Mouse (Mus musculus) cerebellum, adult 18-20 months (tissue): Measurements from ENCODE around the gene Gm45208.

ENCODE experiments used
- DNase-seq, 2 experiments: peaks; one replicate each; pipeline ENCODE4 v3.0.0; 2021

Gm45208 gene

DNA sequence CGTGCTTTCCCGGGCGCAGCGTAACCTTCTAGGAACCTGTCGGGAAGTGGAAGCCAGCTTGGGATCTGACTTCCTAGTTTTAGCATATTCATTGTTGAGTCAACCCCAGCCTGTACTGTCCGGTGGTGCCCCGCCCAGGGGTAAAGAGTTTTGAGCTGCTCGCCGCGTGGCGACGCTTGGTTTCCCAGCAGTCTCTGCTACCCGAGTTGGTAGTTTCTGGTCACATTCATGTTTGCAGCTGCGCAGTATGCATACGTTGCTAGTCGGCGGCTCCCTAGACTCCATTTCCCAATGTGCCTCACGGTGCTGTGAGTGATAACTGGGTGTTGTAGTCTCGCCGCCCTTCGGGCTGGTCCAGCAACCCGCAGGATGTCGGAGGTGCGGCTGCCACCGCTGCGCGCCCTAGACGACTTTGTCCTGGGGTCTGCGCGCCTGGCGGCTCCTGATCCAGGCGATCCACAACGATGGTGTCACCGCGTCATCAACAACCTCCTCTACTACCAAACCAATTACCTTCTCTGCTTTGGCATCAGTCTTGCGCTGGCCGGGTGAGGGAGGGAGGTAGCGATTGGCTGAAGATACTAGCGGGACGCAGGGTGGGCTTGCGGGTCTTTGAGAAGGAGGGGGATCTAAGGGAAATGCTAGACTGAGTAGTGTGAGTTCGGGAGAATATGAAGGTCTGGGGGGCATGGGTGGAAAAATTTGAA lies 6.3 kb downstream of the Gm45208 start, which contains the start of gene Praf2:
Gene Praf2, plus strand, starts transcription at position 225 of the 707 bp plus-strand sequence.
- DNase-seq, result peak; percentile 75 to 86

DNA sequence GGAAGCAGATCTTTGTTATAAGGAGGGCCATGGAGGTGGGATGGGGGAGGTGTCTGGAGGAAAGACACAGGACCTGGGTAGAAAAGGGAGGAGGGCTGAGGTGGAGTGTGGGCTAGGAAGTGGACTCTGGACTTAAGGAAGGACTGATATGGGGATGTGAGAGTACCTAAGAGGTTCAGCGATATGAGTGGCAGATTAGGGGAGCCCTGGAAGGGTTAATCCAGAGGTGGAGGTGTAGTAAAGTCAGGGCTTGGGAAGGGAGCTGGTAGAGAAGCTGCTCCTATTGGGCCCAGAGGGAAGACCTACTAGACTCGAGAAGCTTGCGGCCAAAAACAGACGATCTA lies 6.8 kb downstream of the Gm45208 start:
- no peak for DNase-seq

DNA sequence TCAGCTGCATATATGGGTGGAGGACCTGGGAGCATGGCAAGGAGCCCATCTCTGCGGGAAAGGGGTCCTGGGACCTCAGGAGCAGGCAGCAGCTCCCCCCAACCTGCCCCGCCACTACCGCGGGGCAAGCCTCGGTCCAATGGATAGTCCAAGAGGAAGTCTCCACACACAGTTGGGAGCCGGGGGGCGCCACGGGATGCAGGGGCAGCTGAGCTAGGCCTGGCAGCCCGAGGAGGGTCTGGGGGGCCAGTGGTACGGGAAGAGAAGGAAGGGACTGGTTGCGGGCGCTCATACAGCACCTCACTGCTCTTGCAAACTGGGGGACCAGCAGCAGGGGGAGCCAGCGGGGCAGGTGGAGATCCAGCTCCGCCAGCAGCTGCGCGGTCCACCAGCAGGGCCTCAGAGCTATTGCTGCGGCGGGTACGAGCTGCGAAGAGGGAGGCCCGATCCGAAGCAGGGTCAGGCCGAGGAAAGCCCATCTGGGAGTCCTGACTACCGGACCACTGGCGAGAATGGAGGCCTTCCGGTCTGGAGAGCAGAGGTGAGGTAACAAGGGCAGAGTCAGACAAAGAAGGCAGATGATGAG lies 11.6 kb downstream of the Gm45208 start:
- DNase-seq, result peak; percentile 69 to 71

DNA sequence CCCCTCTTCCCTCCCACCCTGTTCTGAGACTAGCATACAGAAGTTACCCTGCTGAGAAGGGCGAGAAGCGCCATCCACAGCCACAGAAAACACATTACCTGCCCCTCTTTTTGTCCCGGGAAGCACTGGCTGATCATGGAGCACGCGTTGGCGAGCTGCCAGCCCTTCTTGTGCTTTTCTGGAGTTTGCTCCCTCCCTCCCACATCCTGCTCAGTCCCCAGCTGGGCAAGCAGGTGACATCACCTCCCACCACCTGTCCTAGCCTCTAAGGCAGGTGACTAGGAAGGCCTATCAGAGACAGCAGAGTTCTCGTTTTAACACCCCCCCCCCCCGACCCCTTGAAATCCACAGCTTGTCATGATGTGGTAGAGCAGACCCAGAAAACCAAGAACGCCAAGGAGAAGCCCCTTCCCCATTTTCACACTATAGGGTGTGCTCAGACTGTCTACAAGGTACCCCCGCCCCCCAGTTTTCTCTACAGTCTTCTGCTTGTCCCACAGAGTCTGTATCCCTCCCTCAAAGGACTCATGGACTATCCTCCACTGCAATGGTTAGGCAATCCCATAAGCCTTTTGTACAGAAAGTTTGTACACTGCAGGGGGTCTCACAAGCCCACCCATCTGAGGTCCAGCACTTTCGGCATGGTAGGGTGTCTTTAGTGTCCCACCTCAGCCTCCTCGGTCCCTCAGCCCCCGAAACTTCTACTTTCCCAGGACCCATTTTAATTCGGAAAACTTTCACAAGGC lies 17.5 kb downstream of the Gm45208 start:
- DNase-seq, result peak; percentile 87 to 88

DNA sequence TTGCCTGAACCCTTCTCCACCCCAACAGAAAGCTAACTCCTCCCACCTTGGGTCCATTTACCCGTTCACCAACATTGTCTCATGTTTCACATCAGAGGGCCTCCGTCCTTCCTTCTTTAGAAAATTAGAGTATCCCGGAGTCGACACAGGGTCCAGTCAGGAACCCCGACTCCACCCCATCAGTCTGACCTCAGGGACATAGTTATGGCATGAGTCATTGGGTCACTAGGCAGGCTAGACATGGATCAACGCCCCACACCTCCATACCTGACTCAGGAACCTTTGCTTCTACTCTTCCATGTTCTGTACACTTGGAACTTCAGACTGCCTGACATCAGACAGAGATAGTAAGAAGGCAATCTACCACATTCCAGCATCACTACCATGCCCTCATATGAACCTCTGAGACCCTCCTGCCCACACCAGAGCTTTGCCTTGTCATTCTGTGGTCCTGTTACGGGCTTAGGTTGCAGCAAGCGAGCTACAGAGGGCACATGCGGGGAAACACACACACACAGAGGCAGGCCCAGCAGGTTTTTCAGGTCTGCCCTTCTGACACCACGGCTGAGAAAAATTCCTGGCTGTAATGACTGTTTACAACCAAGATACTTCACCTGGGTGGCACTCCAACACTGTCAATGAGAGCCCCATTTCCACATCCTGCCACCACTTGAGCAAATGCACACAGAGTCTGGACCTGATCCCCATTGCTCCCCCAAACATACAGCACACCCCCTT lies 18.2 kb downstream of the Gm45208 start:
- no peak for DNase-seq

DNA sequence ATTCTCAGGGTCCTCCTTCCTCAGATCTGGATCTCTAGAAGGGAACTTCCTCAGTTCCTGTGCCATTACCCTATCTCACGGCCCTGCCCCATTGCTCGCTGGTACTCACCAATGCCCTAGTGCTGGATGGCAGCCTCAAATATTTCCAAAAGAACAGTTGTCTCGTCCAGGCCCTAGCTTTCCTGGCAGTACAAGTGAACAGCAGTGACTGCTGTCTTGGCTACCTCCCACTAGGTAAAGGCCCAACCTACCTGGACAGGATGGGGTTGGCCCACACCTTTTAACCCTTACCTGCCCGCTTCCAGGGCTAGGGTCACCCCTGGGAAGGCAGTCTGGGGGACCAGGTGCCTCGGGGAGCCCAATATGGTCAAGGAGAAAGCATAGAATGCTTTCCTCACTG lies 19.1 kb downstream of the Gm45208 start:
- peak; percentile 61 to 67 for DNase-seq

DNA sequence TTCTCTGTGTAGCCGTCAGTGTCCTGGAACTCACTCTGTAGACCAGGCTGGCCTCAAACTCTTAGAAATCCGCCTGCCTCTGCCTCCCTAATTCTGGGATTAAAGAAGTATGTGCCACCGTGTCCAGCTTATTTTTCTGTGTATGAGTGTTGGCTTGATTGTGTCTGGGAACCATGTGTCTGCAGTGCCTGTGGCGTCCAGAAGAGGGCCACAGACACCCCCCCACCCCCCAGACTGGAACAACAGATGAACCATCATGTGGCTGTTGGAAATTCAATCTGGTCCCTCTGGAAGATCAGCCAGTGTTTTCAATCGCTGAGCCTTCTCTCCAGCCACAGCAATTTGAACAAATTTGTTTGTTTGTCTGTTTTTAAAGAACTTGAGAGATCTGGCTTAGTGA lies 21.4 kb downstream of the Gm45208 start:
- DNase-seq, result peak in 1 of 2 experiments; percentile 16

DNA sequence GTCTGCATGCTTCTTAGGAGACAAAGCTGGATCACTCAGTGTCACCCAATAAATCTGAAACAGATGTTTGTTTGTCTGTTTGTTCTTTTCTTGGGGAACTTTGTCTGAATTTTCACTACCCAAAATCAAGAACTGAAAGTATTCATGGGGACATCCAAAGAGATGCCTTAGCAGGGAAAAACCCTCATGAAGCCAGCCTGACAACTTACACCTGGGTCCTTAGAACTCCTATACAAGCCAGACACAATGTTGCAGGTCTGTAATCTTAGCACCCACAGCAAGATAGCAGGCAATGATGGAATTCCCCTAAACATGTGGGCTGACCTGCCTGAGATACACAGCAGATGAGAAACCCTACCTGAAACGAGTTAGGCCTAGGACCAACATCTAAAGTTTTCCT lies 22.9 kb downstream of the Gm45208 start:
- DNase-seq, result no peak

DNA sequence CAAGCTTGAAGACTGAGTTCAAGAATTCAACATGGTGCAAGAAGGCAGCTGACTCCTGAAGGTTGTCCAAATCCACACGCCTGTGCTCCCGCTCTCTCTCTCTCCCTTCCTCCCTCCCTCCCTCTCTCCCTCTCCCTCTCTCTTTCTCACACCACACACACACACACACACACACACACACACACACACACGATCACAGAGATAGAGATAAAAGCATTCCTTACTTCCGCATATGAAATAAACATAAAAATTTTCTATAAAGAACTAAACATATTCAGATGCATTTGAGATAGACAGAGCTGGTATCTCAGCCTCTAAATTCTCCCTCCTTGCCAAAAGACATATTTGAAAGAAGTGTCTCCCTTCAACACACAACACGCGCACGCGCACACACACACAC lies 23.4 kb downstream of the Gm45208 start:
- no peak for DNase-seq

DNA sequence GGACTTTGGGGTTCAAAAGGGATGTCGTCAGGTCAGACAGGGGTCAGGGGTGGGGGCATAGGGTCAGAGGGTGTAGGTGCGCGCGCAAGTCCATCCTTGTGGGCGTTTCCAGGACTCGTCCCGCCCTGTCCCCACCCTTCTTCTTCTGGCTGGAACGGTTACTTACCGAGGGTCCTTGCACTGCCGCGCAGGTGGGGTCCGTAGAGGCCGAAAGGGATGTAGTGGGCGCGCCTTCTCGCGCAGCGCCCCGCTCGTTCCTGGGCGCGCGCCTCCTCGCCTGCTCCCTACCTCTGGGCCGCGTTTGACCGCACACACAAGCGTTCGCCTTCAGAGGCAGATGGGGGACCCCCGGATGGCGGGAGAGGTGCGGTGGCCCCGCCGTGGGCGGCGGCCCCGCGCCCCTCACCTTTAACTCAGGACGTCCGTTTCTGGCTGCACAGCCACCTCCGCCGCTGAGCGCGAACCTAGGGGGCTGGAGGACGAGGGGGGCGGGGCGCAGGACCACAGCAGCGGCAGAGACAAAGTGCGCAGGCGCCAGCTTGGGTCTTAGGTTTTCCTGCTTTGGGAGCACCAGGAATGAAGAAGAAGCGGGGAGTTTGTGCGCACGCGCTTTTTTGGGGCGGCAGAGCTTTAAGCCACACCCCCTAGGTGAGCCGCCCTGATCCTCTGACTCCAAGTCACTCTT lies 28.5 kb downstream of the Gm45208 start, which contains the start of gene Ccdc120:
Gene Ccdc120, minus strand, starts transcription at position 474 of the 685 bp plus-strand sequence.
- DNase-seq, result peak; percentile 85 to 86

DNA sequence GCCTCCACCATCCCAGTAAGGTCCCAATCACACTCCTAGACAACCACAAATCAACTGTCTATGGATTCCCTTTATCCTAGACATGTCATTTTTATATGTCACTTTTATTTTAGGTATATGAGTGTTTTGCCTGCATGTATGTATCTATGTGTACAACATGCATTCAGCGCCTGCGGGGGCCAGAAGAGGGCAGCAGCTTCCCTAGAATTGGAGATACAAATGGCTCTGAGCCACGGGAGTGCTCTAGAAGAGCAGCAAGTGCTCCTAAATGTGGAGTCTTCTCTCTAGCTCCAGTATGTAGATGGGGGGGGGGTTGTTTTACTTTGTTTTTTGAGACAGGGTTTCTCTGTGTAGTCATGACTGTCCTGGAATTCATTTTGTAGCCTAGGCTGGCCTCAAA lies 31.6 kb downstream of the Gm45208 start:
- peak in 1 of 2 experiments; percentile 35 for DNase-seq

DNA sequence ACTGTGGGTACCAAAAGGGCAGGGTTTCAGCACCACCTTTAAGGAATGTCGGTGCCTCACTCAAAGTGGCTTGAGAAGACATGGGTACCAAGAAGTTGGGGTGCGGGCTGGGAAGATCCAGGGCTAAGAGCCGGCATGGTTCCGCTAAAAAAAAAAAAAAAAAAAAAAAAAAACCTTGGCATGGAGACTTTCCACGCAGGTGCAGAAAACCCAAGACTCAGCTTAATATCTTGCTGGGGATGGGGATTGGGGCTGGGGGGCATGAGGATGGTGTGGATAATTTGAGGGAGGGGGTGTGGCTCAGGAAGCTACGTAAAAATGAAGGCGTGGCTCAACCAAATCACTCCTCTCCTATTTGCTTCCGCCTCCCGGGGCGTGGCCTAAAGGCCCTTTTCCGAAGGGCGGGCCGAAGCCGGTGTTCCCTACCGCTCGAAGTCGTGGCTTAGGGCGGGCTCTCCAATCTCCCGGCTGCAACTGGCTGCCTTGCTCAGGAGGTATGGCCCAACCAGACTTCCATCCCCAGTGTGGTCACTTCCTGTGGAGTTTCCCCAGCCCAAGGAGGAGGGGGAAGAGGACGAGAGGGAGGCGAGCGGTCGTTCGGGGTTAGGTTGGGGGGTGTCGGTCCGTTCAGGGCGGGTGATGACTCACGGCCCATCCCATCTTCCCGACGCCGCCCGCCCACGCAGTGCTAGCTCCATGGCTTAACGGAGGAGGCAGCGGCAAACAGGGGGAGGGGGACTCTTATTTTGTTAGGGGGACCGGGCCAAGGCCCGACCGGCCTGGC lies 40.3 kb downstream of the Gm45208 start, which contains the start of gene Tfe3:
Gene Tfe3, plus strand, starts transcription at position 424 of the 784 bp plus-strand sequence.
- peak; percentile 87 to 96 for DNase-seq

DNA sequence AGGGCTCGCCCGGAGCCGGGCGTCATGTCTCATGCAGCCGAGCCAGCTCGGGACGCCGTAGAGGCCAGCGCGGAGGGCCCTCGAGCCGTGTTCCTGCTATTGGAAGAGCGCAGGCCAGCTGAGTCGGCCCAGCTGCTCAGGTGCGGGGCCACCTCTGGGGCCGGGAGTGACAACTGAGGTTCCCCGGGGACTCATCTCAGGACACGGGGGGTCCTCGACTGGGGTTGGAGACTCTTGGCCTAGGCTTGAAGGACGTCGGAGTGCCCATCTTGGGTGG lies 40.8 kb downstream of the Gm45208 start:
- peak in 1 of 2 experiments; percentile 21 for DNase-seq

DNA sequence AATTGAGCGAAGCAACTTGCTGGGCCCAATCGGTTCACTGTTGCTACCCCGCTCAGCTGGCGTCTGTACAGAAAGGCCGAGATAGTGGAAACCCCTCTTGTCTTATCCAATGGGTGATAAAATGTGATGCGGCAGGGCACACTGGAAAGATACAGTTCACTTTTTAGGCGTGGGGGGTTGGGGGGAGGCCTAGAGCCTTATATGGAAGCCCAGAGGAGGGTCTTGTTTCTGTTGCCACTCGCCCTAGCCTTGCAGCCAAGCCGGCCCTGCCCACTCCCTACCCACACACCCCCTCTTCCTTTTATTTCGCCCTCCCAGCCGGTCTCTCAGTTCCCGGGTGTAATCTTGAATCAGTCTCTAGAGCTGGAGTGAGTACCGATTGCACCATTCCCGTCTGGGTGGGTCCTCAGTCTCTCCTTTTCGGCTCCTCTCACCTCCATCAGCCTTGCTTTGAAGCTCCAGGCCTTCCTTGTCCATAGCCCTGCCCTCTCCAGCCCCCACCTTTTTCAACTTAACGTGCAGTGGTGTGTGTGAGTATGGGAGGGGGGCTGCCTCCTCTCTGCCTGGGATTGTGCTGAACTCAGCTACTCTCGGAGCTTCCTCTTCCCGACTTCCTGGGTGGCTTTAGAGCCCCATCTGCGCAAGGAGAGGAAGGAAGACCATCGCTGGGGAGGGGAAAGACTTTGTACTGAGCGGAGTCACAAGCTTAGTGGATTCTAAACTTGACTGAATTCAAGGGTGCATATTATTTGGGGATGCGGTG lies 41.8 kb downstream of the Gm45208 start:
- no peak for DNase-seq

DNA sequence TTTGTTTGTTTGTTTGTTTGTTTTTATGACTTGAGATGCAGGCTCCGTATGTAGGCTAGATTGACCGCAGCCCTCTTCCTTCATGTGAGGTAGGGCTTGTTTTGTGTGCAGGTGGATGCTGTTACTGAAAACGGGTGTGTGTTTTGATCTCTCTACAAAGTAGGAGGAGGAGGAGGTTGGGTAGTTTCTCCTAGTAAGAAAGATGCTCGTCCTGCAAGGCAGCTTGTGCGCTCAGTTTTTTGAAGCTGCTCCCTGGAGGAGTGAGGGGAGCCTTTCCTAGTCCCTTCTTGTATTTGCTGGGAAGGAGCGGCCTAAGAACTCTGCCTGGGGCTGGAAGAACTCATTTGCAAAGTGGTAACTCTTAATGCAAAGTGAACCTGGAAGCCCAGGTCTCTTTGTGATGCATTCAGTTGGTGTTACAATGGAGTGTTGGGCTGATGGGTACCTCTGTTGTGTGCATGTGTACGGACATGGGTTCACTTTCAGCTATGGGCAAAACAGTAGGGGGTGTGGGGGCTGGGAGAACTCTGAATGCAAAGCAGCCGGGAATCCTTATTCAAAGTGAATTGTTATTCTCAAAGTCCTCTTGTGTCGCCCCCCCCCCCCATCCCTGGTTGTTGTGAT lies 42.7 kb downstream of the Gm45208 start:
- no peak for DNase-seq

DNA sequence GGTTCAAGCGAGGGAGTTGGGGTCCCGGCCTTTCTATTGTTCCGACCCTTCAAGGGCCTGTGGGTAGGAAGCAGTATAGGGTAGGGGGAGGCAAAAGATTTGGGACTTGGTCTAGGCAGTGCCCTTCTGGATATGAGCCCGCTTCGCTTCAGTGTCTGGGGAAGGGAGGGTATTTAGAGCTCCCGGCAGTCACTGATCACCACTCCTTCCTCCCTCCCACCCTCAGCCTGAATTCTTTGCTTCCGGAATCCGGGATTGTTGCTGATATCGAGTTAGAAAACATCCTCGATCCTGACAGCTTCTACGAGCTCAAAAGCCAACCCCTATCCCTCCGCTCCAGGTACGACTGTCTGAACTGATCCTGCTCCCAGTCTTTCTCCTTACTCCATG lies 43.2 kb downstream of the Gm45208 start:
- no peak for DNase-seq

DNA sequence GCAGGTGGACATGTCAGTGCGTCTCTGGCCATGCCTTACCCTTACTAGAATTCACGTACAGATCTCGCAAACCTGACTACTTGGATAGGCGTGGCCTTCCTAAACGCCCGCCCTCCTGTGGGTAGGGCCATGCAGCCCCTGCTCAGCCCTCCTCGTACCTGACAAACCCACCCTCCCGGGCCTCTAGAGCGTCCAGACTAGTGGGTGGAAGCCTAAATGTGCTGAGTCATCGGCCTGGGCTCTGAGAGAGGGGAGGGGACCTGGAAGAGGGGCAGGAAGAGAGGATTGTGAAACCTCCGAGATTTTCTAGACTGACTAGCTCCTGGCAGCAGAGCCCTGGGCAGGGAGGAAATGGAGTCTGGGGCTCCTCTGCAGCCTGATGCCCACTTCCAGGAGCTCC lies 43.7 kb downstream of the Gm45208 start:
- DNase-seq, result peak in 1 of 2 experiments; percentile 29

DNA sequence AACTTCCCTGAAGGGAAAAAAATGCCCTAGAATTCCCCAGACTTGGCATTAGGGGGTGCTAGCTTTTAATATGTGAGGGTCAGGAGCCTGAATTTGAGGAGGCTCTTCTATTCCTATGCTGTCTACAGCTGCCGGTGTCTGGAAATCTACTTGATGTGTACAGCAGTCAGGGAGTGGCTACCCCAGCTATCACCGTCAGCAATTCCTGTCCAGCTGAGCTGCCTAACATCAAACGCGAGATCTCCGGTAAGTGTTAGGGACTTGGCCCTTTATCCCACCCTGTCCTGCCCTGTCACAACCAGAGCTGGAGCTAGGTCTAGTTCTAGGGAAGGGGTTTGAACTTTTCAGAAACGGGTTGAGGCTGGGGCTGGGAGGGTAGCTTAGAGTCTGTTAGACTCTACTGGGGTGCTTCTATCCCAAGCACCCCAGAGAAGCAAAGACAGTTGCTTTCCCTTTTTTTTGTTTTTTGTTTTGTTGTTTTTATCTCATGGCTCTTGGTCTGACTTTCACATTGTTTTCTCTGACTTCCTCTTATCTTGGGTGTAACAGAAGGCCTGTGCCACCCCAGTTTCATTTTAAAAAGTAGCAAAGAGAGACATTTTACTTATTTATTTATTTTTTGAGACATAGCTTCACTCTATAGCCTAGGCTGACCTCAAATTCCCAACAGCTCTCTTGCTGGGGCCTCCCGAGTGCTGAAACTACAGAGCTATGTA lies 47.4 kb downstream of the Gm45208 start:
- DNase-seq, result no peak

DNA sequence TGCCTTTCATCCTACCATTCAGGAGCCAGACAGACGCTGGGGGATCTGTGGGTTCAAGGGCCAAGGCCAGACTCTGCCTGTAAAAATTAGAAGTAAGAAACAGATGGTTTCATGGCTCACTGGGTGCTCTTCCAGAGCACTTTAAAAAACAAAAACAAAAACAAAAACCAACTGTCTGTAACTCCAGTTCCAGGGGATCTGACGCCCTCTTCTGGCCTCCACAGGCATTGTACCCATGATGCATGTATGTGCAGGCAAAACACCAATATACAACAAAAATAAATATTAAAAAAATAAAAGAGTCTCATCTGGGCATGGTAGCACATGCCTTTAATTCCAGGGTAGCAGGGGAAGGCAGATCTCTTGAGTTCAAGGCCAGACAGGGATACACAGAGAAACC lies 50.7 kb downstream of the Gm45208 start:
- DNase-seq, result peak; percentile 35
